11 mouse cellular contexts compared by ENCODE assay signal in genomic region chr16:34658388-34658787, GRCm38 (mm10). TPM values are rescaled to one million over a fixed set of nuclear protein-coding genes. Genes with fewer than 3 reads are reported as not detected.
DNase-seq lines count a peak whose midpoint lies in the region; ATAC-seq lines count a peak whose summit lies in the region.
"Had no signal": no experiment of that assay in that cellular context is flagged by ENCODE, and none has a peak within 500 bp of the region (broad histone marks: within the 10 kb centered on the region; RNA-seq: fewer than 3 reads in every experiment).

No protein-coding gene starts in this region.

- H3K4me3 ChIP-seq in heart, embryonic 14.5 days (ENCODE audit: control insufficient read depth in 1 of 2, insufficient read depth in 1 of 2, low read depth in 1 of 2, low read length in 2 of 2), result peak overlapping the region; percentile 14 to 37; a peak in 2 of 4 replicates
- peak overlapping the region; percentile 52 for H3K4me3 ChIP-seq in embryonic facial prominence, embryonic 10.5 days
- H3K4me3 ChIP-seq in hindbrain, embryonic 16.5 days (ENCODE audit: low read length), result peak overlapping the region; percentile 14
- peak overlapping the region; percentile 29 for H3K4me3 ChIP-seq in midbrain, embryonic 14.5 days (replicated peaks; ENCODE audit: low read depth, low read length)

- 43% methylated on average over 11 of the region's 11 CpGs for WGBS in heart, embryonic 14.5 days
- WGBS in embryonic facial prominence, embryonic 10.5 days, result 36% methylated on average over 11 of the region's 11 CpGs
- WGBS in hindbrain, embryonic 16.5 days, result 35% methylated on average over 11 of the region's 11 CpGs
- 41% methylated on average over 11 of the region's 11 CpGs for WGBS in midbrain, embryonic 14.5 days

- H3K9me3 ChIP-seq in heart, embryonic 14.5 days (ENCODE audit: control insufficient read depth, low read length), result no peaks in the 10 kb centered on the region
- no peaks in the 10 kb centered on the region for H3K9me3 ChIP-seq in embryonic facial prominence, embryonic 10.5 days
- no peaks in the 10 kb centered on the region for H3K9me3 ChIP-seq in hindbrain, embryonic 16.5 days (ENCODE audit: control insufficient read depth, low read length)
- no peaks in the 10 kb centered on the region for H3K9me3 ChIP-seq in midbrain, embryonic 14.5 days (ENCODE audit: control insufficient read depth, low read length)

- H3K36me3 ChIP-seq in heart, embryonic 14.5 days (ENCODE audit: control insufficient read depth, insufficient read depth, low read length), result no peaks in the 10 kb centered on the region
- no peaks in the 10 kb centered on the region for H3K36me3 ChIP-seq in embryonic facial prominence, embryonic 10.5 days (replicated peaks)
- H3K36me3 ChIP-seq in hindbrain, embryonic 16.5 days (ENCODE audit: control insufficient read depth, insufficient read depth, low read length), result no peaks in the 10 kb centered on the region
- H3K36me3 ChIP-seq in midbrain, embryonic 14.5 days (ENCODE audit: control insufficient read depth, insufficient read depth, low read length), result no peaks in the 10 kb centered on the region

- no peak for DNase-seq in heart, postnatal 14 days
- peak; percentile 49 for DNase-seq in embryonic facial prominence, embryonic 10.5 days (ENCODE audit: low spot score)
- DNase-seq in midbrain, embryonic 14.5 days, result peak; percentile 29
- no peak for DNase-seq in adrenal gland, postnatal 4 days (ENCODE audit: low spot score in 2 of 2)
- DNase-seq in spleen, postnatal 14 days (ENCODE audit: low spot score in 2 of 2), result no peak
- no peak for DNase-seq in yolk sac, embryonic 10.5 days (ENCODE audit: low spot score)

- peaks cover 4% of the 10 kb centered on the region in 2 experiments for H3K4me1 ChIP-seq in heart, embryonic 14.5 days (ENCODE audit: control insufficient read depth in 2 of 2, insufficient read depth in 2 of 2, low read length in 2 of 2)
- peaks cover 10% of the 10 kb centered on the region for H3K4me1 ChIP-seq in embryonic facial prominence, embryonic 10.5 days
- H3K4me1 ChIP-seq in hindbrain, embryonic 16.5 days (ENCODE audit: control insufficient read depth, insufficient read depth, low read depth, low read length), result peaks cover 8% of the 10 kb centered on the region
- H3K4me1 ChIP-seq in midbrain, embryonic 14.5 days (ENCODE audit: control insufficient read depth, insufficient read depth, low read length), result peaks cover 7% of the 10 kb centered on the region

- ATAC-seq in heart, embryonic 14.5 days (ENCODE audit: insufficient number of reproducible peaks, insufficient read depth, low FRiP score, low read depth), result no peak
- ATAC-seq in hindbrain, embryonic 16.5 days, result peak; percentile 50; the same call in 1 of the 2 replicates
- no peak for ATAC-seq in midbrain, embryonic 14.5 days (ENCODE audit: low FRiP score, low TSS enrichment)
- ATAC-seq: activated CD4-positive, CD25-positive, alpha-beta regulatory T cell, adult 4 months had no signal

- H3K27ac ChIP-seq in heart, embryonic 14.5 days (replicated peaks in 1 of 2; ENCODE audit: control insufficient read depth in 1 of 2, insufficient read depth in 1 of 2, low read depth in 2 of 2, low read length in 2 of 2), result no peak overlapping the region
- H3K27ac ChIP-seq in embryonic facial prominence, embryonic 10.5 days (replicated peaks), result peak overlapping the region; percentile 62; the same call in 1 of the 2 replicates
- H3K27ac ChIP-seq in hindbrain, embryonic 16.5 days (ENCODE audit: low read depth, low read length), result no peak overlapping the region
- no peak overlapping the region for H3K27ac ChIP-seq in midbrain, embryonic 14.5 days (replicated peaks; ENCODE audit: low read depth, low read length)

- peak overlapping the region; percentile 63 for H3K4me2 ChIP-seq in heart, embryonic 14.5 days (ENCODE audit: low read length)
- H3K4me2 ChIP-seq in hindbrain, embryonic 16.5 days (ENCODE audit: low read length), result peak overlapping the region; percentile 58
- peak overlapping the region; percentile 55 for H3K4me2 ChIP-seq in midbrain, embryonic 14.5 days (ENCODE audit: low read length)

- peak overlapping the region; percentile 45; the same call in 1 of the 2 replicates for H3K9ac ChIP-seq in heart, embryonic 14.5 days (ENCODE audit: low read length)
- H3K9ac ChIP-seq in hindbrain, embryonic 16.5 days (ENCODE audit: low read depth, low read length), result no peak overlapping the region
- no peak overlapping the region for H3K9ac ChIP-seq in midbrain, embryonic 14.5 days (replicated peaks; ENCODE audit: low read length)

- intact Hi-C loops in heart, postnatal 14 days (cut with DNase I), result no loop called here

- H3K27me3 ChIP-seq in heart, embryonic 14.5 days (ENCODE audit: control insufficient read depth, insufficient read depth, low read length), result no peaks in the 10 kb centered on the region
- H3K27me3 ChIP-seq in embryonic facial prominence, embryonic 10.5 days (replicated peaks; ENCODE audit: low read depth, poor library complexity, severe bottlenecking), result 0 out of 2 replicates have a peak, but pooled peaks cover 13% of the 10 kb centered on the region
- no peaks in the 10 kb centered on the region; the same call in 1 of the 2 replicates for H3K27me3 ChIP-seq in hindbrain, embryonic 16.5 days (replicated peaks; ENCODE audit: control insufficient read depth, insufficient read depth, low read length)
- no peaks in the 10 kb centered on the region for H3K27me3 ChIP-seq in midbrain, embryonic 14.5 days (ENCODE audit: control insufficient read depth, insufficient read depth, low read length)

RNA-seq across cellular contexts. Expression of gene Ropn1, which starts 8.7 kb away (rescaled TPM):
- polyA plus RNA-seq in heart, embryonic 14.5 days (2014; fragmentation: Nextera tagmentation; extraction: Ambion mirVana), result 0.47 and 0.62 TPM in 2 replicates
- total RNA-seq in heart, postnatal 14 days (2021), result under 1 TPM in 1 of 2 experiments, not detected in 1; 0.33 TPM
- polyA plus RNA-seq in embryonic facial prominence, embryonic 10.5 days (2016; fragmentation: Nextera tagmentation; extraction: Ambion mirVana), result not detected in 2 replicates
- polyA plus RNA-seq in hindbrain, embryonic 16.5 days (2015; fragmentation: Nextera tagmentation; extraction: Ambion mirVana), result 0.30 TPM in 1 of 2 replicates, not detected in the other
- not detected in 2 replicates for polyA plus RNA-seq in midbrain, embryonic 14.5 days (2014; fragmentation: Nextera tagmentation; extraction: Ambion mirVana)
- not detected for total RNA-seq in adrenal gland, postnatal 4 days (2021)
- total RNA-seq: left cerebral cortex, adult 18-20 months had no signal
- polyA plus RNA-seq: activated CD4-positive, CD25-positive, alpha-beta regulatory T cell, adult 4 months; C2C12 had no signal

RNA-seq across cellular contexts. Expression of gene Ccdc14, which starts 32.0 kb away (rescaled TPM):
- polyA plus RNA-seq in heart, embryonic 14.5 days (2014; fragmentation: Nextera tagmentation; extraction: Ambion mirVana), result 6.2 and 6.6 TPM in 2 replicates
- 1 to 10 TPM; 2.4 to 3.0 TPM for total RNA-seq in heart, postnatal 14 days (2021)
- polyA plus RNA-seq in embryonic facial prominence, embryonic 10.5 days (2016; fragmentation: Nextera tagmentation; extraction: Ambion mirVana), result 11.1 and 12.2 TPM in 2 replicates
- 2.9 and 3.2 TPM in 2 replicates for polyA plus RNA-seq in hindbrain, embryonic 16.5 days (2015; fragmentation: Nextera tagmentation; extraction: Ambion mirVana)
- 4.1 and 4.8 TPM in 2 replicates for polyA plus RNA-seq in midbrain, embryonic 14.5 days (2014; fragmentation: Nextera tagmentation; extraction: Ambion mirVana)
- total RNA-seq in adrenal gland, postnatal 4 days (2021), result 1 to 10 TPM; 8.3 to 9.6 TPM

Comparison
In these comparisons a context has a peak if more than half of its experiments do, and no peak if none do; other contexts are left out.
1. DNase-seq: peak in embryonic facial prominence, embryonic 10.5 days (single experiment) and midbrain, embryonic 14.5 days (single experiment); none in heart, postnatal 14 days (0 of 2), adrenal gland, postnatal 4 days (0 of 2), spleen, postnatal 14 days (0 of 2) and yolk sac, embryonic 10.5 days (single experiment).
2. Peak in every context shown above with its lines, with median percentiles within 50 percentile points of each other: H3K4me2 ChIP-seq and H3K4me3 ChIP-seq.